Mouse (Mus musculus) ovary, postnatal 14 days (tissue): ENCODE measurements at regions not wholly inside any gene's neighbourhood (a gene's known extent, or its start where the extent isn't known, plus 50 kb on each side); places are given as distances from the start of the nearest gene placed in this dataset.

Source experiments
- DNase-seq: peaks from one replicate; pipeline ENCODE4 v3.0.0; 2022; ENCODE audit warnings: low spot score

DNA sequence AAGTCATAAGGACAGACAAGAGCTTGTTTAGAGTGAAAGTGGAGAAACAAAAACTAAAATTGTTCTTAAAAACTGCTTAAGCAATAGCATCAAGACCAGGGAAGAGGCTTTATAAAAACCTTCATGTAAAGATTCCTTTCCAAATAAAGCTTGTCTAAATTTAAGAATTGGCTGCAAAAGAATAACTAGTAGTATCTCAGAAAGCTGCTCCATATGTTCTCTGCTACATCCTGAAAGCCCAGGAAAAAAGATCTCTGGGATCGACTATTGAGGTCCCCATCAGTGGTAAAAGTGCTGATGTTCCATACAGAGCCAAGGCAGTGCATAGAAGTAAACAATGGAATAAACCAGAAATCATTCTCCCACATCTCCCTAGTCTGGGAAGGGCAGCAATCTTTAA is 281.2 kb upstream of the Cypt12 start:
- DNase-seq: no peak

DNA sequence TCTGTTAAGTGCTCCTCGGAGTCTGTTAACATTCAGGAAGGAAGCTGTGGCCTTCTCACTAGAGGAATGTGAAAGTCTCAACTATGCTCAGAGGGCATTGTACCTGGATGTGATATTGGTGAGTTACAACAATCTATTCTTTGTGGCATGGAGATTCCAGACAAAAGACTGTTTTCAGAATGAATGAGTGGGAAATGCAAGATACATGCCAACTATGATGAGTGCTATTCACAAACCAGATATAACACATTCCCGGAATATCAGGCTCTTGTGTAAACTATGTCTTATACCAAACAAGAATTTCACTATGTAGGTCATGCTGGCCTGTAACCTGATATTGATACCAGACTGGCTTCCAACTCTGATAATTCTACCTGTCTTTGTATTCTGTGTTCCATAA is 279.4 kb upstream of the Cypt12 start:
- DNase-seq: no peak
